Mouse (Mus musculus) spleen, postnatal 36 days (tissue): ENCODE data around the gene 4932438H23Rik.

Source experiments
- DNase-seq, 2 experiments: peaks; one replicate each; pipeline ENCODE4 v3.0.0; 2022; ENCODE audit warnings: low spot score in 2 of 2, mixed read lengths in 1 of 2

The 4932438H23Rik gene

DNA sequence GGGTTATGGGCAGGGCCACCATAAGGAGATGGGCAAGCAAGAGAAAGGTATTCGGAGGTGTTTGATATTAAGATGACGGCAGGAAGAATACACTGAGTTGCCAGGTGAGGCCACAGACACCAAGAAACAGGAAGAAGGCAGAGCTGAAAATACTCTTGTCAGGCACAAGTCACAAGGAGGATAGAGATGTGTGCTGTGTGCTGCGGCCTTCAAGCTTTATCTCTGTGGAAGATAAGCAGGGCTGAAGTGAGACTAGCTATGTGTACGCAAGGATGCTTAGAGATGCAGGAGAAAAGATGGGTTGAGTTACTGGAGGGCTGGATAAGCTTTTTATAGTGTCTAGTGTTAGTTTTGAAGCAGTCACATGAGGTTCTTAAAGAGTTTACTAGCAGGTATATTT is 37.7 kb downstream of the 4932438H23Rik start:
- no peak for DNase-seq

DNA sequence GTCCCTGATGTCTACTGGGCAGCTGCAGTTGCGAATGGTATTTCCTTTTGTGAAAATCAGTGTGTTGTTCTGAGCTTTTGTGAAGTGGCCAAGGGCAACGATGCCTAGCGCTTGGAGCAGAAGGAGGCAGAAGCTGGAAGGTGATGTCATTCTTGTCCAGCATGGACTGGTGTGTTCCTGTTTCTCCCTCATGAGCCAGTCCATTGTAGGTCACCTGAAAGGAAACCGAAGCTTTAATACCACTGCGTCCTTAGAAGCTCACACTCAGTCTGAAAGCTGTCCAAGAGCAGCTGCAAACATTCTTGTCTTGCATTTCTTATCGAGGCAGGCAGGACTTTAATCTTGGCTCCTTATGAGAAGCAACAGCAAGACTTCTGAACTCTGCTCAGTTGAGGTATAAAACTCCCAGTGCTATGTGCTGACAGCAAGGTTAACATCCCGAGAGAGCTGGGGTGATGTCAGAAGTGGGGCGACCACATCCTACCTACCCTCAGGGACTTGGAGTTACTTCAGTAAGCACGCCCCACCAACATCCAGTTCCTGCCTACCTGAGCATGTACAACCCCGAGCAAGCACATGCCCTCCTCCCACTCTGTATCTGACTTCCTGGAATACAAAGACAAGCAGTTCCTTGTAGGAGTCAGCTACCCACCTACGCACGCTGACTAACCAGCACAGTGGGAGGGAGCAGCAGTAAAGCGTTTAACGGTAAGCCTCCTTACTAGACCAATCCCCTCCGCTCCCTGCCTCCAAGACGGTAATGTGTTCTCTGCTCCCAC is 38.7 kb downstream of the 4932438H23Rik start:
- peak; percentile 16 to 34 for DNase-seq

DNA sequence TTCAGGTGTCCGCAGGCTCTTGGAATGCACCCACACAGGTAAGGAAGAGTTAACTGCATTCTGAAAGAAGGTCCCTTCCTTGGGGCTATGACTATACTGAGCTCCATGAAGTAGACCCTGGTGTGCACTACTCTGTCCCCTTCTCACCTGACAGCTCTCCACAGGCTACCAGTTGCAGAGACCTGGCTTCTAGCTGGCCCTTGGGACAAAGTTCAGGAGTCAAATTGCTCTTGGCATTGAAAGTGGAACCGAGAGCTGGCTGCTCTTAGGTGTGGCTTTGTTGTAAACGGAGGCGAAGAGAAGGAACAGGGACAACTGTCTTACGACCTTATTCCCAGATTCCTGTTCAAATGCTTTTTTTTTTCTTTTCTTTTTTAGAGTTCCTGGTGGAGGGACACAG is 39.8 kb downstream of the 4932438H23Rik start:
- DNase-seq: no peak

DNA sequence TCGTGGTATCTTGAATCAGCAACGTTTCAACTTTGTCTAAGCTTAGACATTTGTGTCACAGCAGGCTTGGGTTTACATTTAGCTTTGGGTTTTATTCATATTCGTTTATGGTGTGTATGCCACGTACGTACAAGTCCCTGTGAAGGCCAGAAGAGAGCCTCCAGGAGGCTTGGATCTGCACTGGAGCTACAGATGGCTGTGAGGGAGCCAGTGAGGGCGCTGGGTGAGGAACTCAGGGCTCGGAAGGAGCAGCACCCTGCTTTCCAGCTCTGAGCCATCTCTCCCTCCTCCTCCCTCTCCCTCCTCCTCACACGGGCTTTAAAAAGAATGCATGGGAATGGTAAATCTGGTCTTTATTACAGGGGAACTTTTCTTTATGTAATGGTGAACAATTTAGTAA is 41.3 kb downstream of the 4932438H23Rik start:
- DNase-seq: no peak

DNA sequence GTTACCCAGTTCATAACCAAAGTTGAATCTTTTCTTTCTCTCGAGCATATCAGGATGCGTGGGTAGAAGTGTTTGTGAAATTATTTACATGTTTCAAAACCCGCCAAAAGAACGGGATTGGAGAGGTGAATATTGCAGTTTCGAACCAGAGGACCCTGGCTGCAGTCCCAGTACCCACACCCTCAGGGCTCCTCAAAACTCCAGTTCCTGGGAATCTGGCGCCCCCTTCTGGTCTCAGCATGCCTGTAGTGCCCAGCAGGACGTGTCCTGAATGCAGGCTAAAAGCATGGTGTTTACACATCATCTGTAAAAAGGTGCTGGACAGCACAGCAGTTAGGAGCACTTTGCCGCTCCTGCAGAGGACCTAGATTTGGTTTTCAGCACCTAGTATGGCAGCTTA is 49.4 kb downstream of the 4932438H23Rik start:
- DNase-seq: peak; percentile 18 to 35

DNA sequence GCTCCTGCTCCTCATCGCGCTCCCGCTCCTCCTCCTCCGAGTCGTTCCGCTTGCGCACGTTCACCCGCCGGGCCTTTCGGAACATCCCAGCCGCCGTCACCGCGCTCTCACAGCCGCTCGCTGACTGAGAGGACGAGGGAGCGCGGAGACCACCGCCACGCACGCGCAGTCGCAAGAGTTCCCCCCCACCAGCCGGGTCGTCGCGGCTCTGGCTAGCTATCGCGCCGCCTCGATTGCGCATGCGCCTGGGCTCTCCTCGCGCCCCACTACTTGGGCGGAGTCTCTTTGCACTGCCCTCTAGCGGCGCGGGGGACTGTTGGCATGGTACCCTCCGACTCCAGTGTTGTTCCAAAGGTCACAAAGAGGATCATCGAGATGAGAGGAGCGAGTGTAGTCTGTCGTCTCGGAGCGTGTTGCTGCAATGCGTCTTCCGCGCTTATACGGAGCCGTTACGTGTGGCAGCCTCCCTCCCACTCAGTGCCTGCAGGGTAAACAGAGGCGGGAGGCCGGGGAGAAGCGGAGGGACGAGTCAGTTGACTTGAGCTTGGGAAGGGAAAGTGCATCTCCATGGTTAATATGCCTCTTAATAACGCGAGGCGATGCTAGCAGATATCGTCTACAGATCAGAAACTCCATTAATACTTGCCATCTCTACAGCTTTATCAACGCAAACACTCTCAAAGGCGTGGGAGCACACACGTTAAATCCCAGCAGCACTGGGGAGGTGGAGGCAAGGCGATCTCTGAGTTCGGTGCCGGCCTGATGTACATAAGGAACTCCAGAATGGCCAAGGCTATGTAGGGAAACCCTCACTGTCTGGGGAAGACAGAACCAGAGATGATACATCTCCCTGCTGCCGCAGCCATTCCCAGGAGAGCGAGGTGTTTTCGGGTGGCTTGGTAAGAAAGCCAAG is 50.4 kb downstream of the 4932438H23Rik start, which contains the start of gene Paxbp1:
Gene Paxbp1, minus strand, starts transcription at position 274 of the 913 bp plus-strand sequence.
- peak; percentile 98 for DNase-seq

DNA sequence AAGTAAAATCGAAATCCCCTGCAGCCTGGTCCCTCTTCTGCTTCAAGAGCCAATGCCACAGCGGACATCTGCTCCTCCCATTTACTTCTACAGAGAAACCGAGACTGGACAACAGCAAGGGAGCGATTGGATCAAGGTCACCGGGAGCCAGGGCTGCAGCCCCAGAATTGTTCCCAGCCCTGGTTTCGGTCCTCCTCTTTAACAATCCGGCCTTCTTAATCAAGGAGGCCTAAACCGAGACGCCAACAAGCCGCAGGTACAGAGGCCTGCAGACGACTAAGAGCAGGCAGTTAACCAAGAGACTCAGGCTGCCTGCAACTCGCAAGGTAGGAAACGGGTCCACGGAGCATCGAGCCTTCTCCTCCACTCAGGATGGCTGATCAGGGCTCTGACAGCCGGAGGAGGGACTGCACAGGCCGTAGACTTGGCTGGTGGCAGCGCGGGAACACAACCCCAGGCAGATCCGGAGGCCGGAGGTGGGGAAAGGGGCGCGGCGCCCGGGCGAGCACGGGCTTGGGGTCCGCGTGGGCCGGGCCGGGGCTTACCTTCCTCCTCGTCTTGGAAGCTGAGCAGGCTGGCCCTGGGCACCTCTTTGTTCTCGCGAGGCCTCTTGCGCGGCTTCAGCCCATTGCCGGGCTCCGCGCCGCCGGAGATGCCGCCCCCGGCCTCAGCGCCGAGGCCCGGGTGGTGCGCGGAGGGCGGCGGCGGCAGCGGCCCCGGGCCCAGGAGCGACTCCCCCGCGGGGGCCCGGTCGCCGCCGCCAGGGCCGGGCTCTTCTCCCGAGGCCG is 51.3 kb downstream of the 4932438H23Rik start:
- peak; percentile 52 to 54 for DNase-seq

DNA sequence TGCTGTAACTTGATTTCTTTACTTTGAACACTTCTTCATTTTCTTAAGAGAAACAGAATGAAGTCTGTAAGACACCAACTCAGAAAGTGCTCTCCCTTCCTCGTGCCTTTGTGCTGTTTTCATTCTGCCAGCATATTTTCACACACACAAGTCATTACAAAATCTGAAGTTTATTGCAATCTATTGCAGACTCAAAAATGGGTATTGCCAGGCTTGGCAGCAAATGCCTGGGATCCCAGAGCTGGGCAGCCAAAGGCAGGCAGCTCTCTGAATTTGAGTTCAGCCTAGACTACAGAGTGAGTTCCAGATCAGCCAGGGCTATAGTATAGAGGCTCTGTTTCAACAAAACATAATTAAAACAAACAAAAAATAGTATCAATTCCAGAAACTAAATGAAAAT is 52.3 kb downstream of the 4932438H23Rik start:
- DNase-seq: no peak

DNA sequence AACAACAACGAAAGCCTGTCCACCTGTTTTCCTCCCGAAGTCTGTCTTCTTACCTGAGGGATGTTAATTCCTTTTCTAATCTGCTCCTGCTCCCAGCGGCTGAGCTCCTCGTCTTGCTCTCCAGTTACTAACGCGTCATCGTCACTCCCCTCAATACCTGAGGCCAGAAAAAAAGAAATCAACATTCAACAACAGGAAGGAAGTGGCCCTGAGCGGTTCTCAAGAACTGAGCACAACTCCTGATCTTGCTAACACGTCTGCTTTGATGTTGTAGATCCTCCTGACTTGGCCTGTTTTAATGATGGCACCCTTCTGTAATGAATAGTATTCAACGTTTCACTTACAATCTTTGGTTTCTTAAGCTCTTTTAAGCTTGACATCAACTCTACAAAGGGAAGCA is 59.1 kb downstream of the 4932438H23Rik start:
- no peak for DNase-seq

DNA sequence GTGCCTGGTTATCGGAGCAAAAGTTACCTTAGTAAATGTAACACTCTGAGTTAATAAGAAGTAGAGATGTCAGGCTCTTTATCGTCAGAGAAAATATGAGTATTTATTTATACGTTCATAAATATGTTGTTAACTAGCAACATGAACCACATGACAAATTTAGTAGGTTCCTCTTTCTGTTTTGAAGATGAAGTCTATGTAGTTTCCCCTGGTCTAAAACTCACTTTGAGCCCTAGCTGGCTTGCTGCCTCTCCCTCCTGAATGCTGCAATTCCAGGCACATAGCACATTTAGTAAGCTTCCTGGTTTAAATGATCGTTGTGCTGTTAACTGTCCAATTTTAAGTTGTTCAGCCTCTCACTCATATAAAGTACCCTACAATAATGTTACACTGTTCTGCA is 64.2 kb downstream of the 4932438H23Rik start:
- no peak for DNase-seq

DNA sequence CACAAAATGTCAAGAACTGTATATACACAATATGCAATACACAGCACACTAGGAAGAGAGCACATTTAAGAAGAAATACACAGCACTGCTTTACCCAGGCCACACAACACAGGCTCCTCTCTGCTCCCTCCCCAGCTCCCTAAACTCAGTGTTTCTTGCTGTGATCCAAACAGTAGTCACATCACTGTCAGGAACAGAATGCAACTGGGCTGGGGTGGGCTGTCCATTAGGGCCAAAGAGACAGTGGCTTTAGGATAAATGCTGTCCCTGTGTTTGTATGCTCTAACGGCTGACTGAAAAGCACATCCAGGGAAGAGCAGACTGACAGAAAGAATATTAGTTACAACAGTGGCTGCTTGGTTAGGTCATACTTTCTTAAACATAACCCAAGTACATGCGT is 65.0 kb downstream of the 4932438H23Rik start:
- no peak for DNase-seq

DNA sequence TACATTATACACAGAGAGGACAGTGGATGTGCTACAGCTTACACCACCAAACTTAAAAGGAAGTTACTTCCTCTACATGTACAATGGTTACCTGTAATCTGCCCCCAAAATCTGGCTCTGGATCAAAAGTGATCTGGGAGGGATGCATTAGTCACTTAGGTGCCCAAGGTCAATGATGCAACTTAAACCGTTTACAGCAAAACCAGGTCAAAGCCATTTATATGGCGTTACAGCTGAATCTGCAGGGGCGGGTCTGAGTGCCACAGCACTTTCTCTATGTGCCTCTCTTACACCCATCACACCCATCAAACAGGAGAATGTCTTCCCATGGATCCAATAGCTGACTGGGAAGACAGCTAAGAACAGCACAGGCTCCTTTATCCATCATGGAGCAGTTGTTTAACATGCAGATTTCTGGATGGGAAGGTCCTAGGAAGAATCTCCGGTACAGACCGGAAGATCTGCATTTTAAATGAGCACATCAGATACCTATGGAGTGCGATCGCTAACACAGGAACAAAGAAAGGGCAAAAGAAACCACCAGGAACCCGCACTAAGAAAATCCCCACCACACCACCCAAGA is 65.7 kb downstream of the 4932438H23Rik start:
- no peak for DNase-seq

DNA sequence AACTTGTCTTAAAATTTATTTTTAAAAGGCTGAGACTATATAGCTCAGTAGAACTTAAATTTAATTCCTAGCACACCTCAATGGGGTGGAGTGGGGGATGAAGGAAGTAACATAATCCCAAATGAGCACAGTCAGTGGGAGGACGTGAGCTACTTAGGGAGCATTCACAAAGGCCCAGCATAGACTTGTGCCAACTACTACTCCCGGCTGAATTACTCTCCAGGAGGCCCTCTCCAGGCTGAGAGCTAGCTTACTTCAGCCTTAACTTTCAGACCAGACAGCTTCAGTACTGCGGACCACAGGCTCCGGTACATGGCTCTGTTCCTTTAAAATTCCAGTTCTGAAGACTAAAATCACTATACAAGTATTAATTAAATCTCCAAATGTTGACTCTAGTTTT is 68.6 kb downstream of the 4932438H23Rik start:
- no peak for DNase-seq

DNA sequence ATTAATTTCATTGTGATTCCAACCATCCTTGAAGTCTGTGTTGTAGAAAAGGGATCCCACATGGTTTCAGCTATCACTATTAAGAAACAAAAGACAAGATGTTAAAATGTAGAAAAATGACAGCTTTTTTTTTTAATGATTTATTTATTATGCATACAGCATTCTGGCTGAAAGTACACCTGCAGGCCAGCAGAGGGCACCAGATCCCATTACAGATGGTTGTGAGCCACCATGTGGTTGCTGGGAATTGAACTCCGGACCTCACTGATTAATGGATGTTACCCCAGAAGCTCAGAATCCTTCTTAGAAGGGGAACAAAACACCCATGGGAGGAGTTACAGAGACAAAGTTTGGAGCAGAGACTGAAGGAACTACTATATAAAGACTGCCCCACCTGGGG is 71.5 kb downstream of the 4932438H23Rik start:
- no peak for DNase-seq

DNA sequence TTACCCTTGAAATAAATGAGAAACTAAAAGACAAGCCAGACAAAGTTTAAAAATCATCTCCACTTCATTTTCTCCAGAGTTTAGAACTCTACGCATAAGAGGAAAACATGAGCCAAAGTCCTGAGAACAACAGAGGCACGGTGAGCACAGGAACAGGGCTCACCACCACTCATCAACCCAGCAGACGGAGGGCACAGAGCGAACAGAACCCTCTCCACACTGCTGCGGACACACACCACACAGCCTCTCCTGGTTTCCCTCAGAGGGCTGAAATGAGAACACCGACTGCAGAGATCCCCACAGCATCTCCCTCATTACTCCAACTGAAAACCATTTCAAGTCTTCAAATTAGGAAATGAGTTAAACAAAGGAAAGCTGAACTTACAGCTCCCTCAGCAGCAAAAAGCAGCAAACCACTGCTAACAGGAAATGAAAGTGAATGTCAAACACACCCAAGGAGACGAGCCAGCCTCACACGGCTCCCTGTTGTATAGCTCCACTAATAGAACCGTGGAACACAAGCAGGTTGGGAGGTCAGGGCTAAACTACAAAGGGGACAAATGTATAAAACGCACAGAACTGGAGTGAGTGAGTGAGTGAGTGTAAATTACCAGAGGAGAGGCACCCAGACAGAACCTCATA is 74.0 kb downstream of the 4932438H23Rik start:
- peak in 1 of 2 experiments; percentile 19 for DNase-seq

DNA sequence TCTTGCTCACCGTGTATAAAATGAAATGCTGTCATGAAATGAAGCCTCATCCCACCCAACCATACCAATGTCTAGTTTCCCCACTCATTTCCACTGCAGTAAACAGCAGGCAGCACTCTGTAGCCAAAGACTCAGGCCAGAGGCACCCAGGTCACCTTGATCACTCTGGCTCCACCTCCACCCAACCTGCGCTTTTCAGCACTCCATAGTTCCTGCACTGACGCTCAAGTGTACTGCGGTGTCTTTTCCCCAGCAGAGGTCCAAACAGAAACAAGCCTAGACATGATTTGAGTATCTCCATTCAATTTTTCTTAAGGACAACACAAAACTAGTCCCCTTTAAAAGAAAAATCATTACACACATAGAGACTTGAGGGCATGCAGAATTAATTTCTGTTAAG is 75.4 kb downstream of the 4932438H23Rik start:
- no peak for DNase-seq

DNA sequence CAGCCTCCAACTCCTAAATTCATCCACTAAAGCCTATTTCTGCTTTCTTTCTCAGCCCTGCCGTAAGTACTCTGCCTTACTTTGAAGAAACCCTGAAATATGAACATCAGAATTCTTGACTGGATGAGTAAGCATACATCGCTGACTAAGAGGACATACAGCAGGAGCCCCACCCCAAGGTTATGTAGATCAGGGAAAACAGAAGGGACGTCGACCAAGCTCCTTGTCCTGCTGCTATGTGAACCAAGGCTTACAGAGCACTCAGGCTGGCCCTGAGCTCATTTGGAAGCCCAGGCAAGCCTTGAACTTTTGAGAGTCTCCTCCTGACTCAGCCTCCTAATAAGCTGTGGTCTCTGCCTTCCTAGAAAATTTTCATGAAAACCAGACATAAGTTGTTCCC is 79.2 kb downstream of the 4932438H23Rik start:
- DNase-seq: no peak

DNA sequence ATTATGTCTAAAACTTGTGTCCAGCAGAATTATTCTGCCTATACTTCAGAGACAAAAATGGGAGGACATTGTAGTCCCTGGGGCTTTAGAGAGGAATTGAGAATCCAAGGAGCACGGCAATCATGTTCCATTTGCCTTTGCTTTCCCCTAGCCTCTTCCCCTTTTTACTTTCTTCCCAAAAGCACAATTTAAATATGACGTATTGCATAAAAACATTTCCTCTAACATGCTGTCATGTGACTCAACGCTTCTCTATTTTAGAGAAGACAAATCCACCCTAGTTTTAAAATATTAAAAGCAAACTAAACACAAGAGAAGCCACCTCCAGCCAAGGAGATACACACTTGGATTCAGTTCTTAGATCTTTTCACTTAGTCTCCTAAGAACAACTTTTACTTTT is 83.1 kb downstream of the 4932438H23Rik start:
- DNase-seq: peak in 1 of 2 experiments; percentile 40

DNA sequence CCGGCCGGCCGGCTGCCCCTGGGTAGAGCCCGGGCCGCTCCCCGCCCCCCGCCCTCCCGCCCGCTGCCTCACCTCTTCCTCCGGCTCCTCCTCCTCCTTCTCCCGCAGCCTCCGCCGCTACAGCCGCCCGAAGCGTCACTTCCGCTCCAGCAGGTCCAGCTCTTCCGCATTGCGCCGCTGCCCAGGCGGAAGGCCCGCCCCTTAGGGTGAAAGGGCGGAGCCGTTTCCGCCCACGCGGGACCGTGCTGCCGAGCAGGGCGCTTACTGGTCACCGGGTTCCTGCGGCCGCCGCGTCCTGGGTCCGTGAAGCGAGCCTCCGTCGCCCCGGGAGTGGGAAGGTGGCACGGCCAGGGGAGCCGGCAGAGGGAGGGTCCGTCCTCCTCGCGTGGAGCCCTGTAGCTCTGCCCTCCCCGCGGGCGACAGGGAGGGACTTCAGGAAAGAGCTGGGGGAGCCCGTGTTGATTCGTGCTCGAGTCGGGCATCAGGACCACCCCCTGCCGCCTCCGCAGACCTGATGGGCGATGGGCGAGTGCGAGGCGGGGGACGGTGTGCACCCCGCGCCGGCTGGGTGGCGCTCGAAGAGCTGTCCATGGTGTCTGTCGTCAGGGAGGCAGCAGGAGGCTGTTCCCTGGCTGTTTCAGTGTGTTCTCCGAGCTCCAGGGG is 83.8 kb downstream of the 4932438H23Rik start, which contains the start of gene Synj1:
Gene Synj1, minus strand, starts transcription at position 288 of the 663 bp plus-strand sequence.
- DNase-seq: peak; percentile 94

DNA sequence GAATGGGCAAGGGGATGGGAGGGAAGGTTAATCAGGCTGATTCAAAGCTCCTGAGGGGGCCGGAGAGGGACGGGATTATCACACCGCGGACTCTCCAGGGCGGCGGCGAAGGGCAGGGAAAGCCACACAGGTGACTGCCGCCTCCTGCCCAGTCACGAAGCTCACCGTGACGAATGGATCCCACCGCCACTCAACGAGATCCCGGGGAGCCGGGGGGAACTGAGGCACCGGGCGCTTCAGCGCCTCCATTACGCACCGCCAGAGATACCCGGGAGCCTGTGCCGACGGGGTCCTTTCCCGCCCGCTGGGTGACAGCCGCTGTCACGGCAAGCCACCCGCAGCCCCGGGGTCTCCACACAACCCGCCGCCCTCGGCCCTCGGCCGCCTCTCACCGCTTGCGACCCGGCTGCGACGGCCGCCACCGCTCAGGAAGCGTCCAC is 84.3 kb downstream of the 4932438H23Rik start:
- no peak for DNase-seq
